Comparison of ENCODE assay signal across 12 mouse cellular contexts in genomic region chr2:7734097-7734730, GRCm38 (mm10).
DNase-seq lines count a peak whose midpoint lies in the region; ATAC-seq and TF ChIP-seq lines count a peak whose summit lies in the region.
"Had no signal": no experiment of that assay in that cellular context is flagged by ENCODE, and none has a peak within 500 bp of the region (broad histone marks: within the 10 kb centered on the region; RNA-seq: fewer than 3 reads in every experiment).

No protein-coding gene starts in this region.

- 26% methylated on average over 8 of the region's 8 CpGs for WGBS in forebrain, embryonic 16.5 days
- 32% methylated on average over 8 of the region's 8 CpGs for WGBS in midbrain, embryonic 15.5 days
- WGBS in intestine, embryonic 16.5 days: 63% methylated on average over 8 of the region's 8 CpGs

- H3K4me2 ChIP-seq in forebrain, embryonic 16.5 days (ENCODE audit: low read length): no peak overlapping the region
- H3K4me2 ChIP-seq in midbrain, embryonic 15.5 days: peak overlapping the region; percentile 4; the same call in 1 of the 2 replicates
- H3K4me2 ChIP-seq in intestine, embryonic 16.5 days (ENCODE audit: low read depth, low read length): no peak overlapping the region
- H3K4me2 ChIP-seq: kidney, embryonic 15.5 days; limb, embryonic 15.5 days; lung, embryonic 15.5 days had no signal

- H3K27ac ChIP-seq in forebrain, embryonic 16.5 days (ENCODE audit: low read length): peak overlapping the region; percentile 69
- no peak overlapping the region for H3K27ac ChIP-seq in midbrain, embryonic 15.5 days
- no peak overlapping the region for H3K27ac ChIP-seq in intestine, embryonic 16.5 days (ENCODE audit: low read length)
- H3K27ac ChIP-seq: kidney, embryonic 15.5 days; limb, embryonic 15.5 days; lung, embryonic 15.5 days had no signal

- peaks cover 7% of the 10 kb centered on the region; the same call in 1 of the 2 replicates for H3K4me1 ChIP-seq in forebrain, embryonic 16.5 days (replicated peaks; ENCODE audit: control insufficient read depth, insufficient read depth, low read length)
- H3K4me1 ChIP-seq in midbrain, embryonic 15.5 days: peaks cover 8% of the 10 kb centered on the region; the same call in 1 of the 2 replicates
- H3K4me1 ChIP-seq in intestine, embryonic 16.5 days (ENCODE audit: control insufficient read depth, insufficient read depth, low read length): no peaks in the 10 kb centered on the region
- H3K4me1 ChIP-seq: kidney, embryonic 15.5 days; limb, embryonic 15.5 days had no signal

- no peaks in the 10 kb centered on the region for H3K9me3 ChIP-seq in forebrain, embryonic 16.5 days (ENCODE audit: control insufficient read depth, low read length)
- H3K9me3 ChIP-seq in midbrain, embryonic 15.5 days: no peaks in the 10 kb centered on the region
- H3K9me3 ChIP-seq in intestine, embryonic 16.5 days (ENCODE audit: control insufficient read depth, low read length): no peaks in the 10 kb centered on the region
- H3K9me3 ChIP-seq: kidney, embryonic 15.5 days; limb, embryonic 15.5 days; lung, embryonic 15.5 days had no signal

- no peak overlapping the region for H3K4me3 ChIP-seq in forebrain, embryonic 16.5 days (replicated peaks; ENCODE audit: low read length)
- no peak overlapping the region for H3K4me3 ChIP-seq in midbrain, embryonic 15.5 days
- no peak overlapping the region for H3K4me3 ChIP-seq in intestine, embryonic 16.5 days (ENCODE audit: low read length)
- H3K4me3 ChIP-seq: kidney, embryonic 15.5 days; limb, embryonic 15.5 days; lung, embryonic 15.5 days had no signal

- TF ChIP-seq CTCF in brain, embryonic 14.5 days (IDR thresholded peaks at IDR 0.05; ENCODE audit: borderline replicate concordance, extremely low read depth, insufficient read depth, insufficient read length): no peak

- no peak for TF ChIP-seq POLR2A in brain, embryonic 14.5 days (IDR thresholded peaks at IDR 0.05; ENCODE audit: borderline replicate concordance, extremely low read depth, insufficient read depth, insufficient read length, poor library complexity, severe bottlenecking)

- DNase-seq in brain, embryonic 14.5 days (ENCODE audit: low read depth): peak; percentile 82
- DNase-seq in layer of hippocampus, adult 9-11 months: peak; percentile 67
- no peak for DNase-seq in urinary bladder, adult 18-20 months (ENCODE audit: low spot score in 2 of 2)
- DNase-seq in lung, postnatal 14 days: no peak
- DNase-seq: heart, adult 18-20 months; heart, postnatal 4 days had no signal

- H3K9ac ChIP-seq in forebrain, embryonic 16.5 days (replicated peaks; ENCODE audit: low read depth, low read length): no peak overlapping the region
- no peak overlapping the region for H3K9ac ChIP-seq in midbrain, embryonic 15.5 days
- no peak overlapping the region for H3K9ac ChIP-seq in intestine, embryonic 16.5 days (ENCODE audit: low read depth, low read length)
- H3K9ac ChIP-seq: kidney, embryonic 15.5 days; limb, embryonic 15.5 days; lung, embryonic 15.5 days had no signal

- H3K36me3 ChIP-seq in forebrain, embryonic 16.5 days (ENCODE audit: control insufficient read depth, insufficient read depth): no peaks in the 10 kb centered on the region
- no peaks in the 10 kb centered on the region for H3K36me3 ChIP-seq in midbrain, embryonic 15.5 days (replicated peaks)
- H3K36me3 ChIP-seq in intestine, embryonic 16.5 days (ENCODE audit: control insufficient read depth, insufficient read depth, low read length): no peaks in the 10 kb centered on the region
- H3K36me3 ChIP-seq: kidney, embryonic 15.5 days; limb, embryonic 15.5 days; lung, embryonic 15.5 days had no signal

- peak; percentile 89 for ATAC-seq in forebrain, embryonic 16.5 days
- peak; percentile 82 for ATAC-seq in midbrain, embryonic 15.5 days (replicated peaks)
- ATAC-seq in intestine, embryonic 16.5 days: no peak

- H3K27me3 ChIP-seq in forebrain, embryonic 16.5 days (replicated peaks; ENCODE audit: control insufficient read depth, insufficient read depth, low read length): no peaks in the 10 kb centered on the region
- no peaks in the 10 kb centered on the region for H3K27me3 ChIP-seq in midbrain, embryonic 15.5 days (replicated peaks)
- no peaks in the 10 kb centered on the region for H3K27me3 ChIP-seq in intestine, embryonic 16.5 days (replicated peaks; ENCODE audit: control insufficient read depth, insufficient read depth, low read length)
- H3K27me3 ChIP-seq: kidney, embryonic 15.5 days; limb, embryonic 15.5 days; lung, embryonic 15.5 days had no signal

Comparison
In these comparisons a context has a peak if more than half of its experiments do, and no peak if none do; other contexts are left out.
1. DNase-seq: peak in brain, embryonic 14.5 days (single experiment) and layer of hippocampus, adult 9-11 months (single experiment); none in urinary bladder, adult 18-20 months (0 of 2) and lung, postnatal 14 days (single experiment).